In genomic region chr8:123720471-123721001, GRCm38 (mm10) we compare ENCODE assay signal across 8 mouse cellular contexts.
A peak's percentile ranks its signal among the peaks of the same experiment; 100 is the strongest.
DNase-seq lines count a peak whose midpoint lies in the region; ATAC-seq and TF ChIP-seq lines count a peak whose summit lies in the region.
"Had no signal": no experiment of that assay in that cellular context is flagged by ENCODE, and none has a peak within 500 bp of the region (broad histone marks: within the 10 kb centered on the region; RNA-seq: fewer than 3 reads in every experiment).

No protein-coding gene starts in this region.

- H3K4me1 ChIP-seq in lung, postnatal 0 days (ENCODE audit: insufficient read depth, low read depth, low read length) = peaks cover 6% of the 10 kb centered on the region; the same call in 1 of the 2 replicates
- H3K4me1 ChIP-seq in embryonic facial prominence, embryonic 12.5 days = peaks cover 14% of the 10 kb centered on the region; the same call in 1 of the 2 replicates
- H3K4me1 ChIP-seq in stomach, embryonic 15.5 days = peaks cover 22% of the 10 kb centered on the region
- H3K4me1 ChIP-seq in limb, embryonic 10.5 days = peaks cover 43% of the 10 kb centered on the region

- H3K4me2 ChIP-seq in lung, postnatal 0 days (replicated peaks; ENCODE audit: low read depth, low read length) = no peak overlapping the region
- H3K4me2 ChIP-seq in embryonic facial prominence, embryonic 12.5 days (replicated peaks) = peak overlapping the region; percentile 8; the same call in 1 of the 2 replicates
- H3K4me2 ChIP-seq in stomach, embryonic 15.5 days = peak overlapping the region; percentile 33; the same call in 1 of the 2 replicates

- no peak for TF ChIP-seq CTCF in lung, postnatal 0 days (IDR thresholded peaks at IDR 0.05)

- no peaks in the 10 kb centered on the region for H3K36me3 ChIP-seq in lung, postnatal 0 days (ENCODE audit: insufficient read depth, low read length)
- H3K36me3 ChIP-seq in embryonic facial prominence, embryonic 12.5 days = no peaks in the 10 kb centered on the region
- no peaks in the 10 kb centered on the region for H3K36me3 ChIP-seq in stomach, embryonic 15.5 days
- H3K36me3 ChIP-seq in limb, embryonic 10.5 days = no peaks in the 10 kb centered on the region

- 23% methylated on average over 12 of the region's 12 CpGs for WGBS in lung, postnatal 0 days
- WGBS in embryonic facial prominence, embryonic 12.5 days = 35% methylated on average over 12 of the region's 12 CpGs
- 16% methylated on average over 12 of the region's 12 CpGs for WGBS in stomach, embryonic 15.5 days
- 20% methylated on average over 12 of the region's 12 CpGs for whole genome bisulfite sequencing in limb, embryonic 10.5 days

- H3K27ac ChIP-seq in lung, postnatal 0 days (ENCODE audit: low read length) = 0 out of 2 replicates have a peak overlapping the region, but pooled peaks have one; percentile 12
- no peak overlapping the region for H3K27ac ChIP-seq in embryonic facial prominence, embryonic 12.5 days
- peak overlapping the region; percentile 69; the same call in 1 of the 2 replicates for H3K27ac ChIP-seq in stomach, embryonic 15.5 days
- no peak overlapping the region for H3K27ac ChIP-seq in limb, embryonic 10.5 days

- no peaks in the 10 kb centered on the region for H3K9me3 ChIP-seq in lung, postnatal 0 days (ENCODE audit: low read length)
- H3K9me3 ChIP-seq in embryonic facial prominence, embryonic 12.5 days = no peaks in the 10 kb centered on the region
- H3K9me3 ChIP-seq in stomach, embryonic 15.5 days = no peaks in the 10 kb centered on the region
- no peaks in the 10 kb centered on the region for H3K9me3 ChIP-seq in limb, embryonic 10.5 days (replicated peaks)
- H3K9me3 ChIP-seq: megakaryocyte, embryonic 14.5 days had no signal

- no peak for TF ChIP-seq EP300 in lung, postnatal 0 days (IDR thresholded peaks at IDR 0.05)

- H3K27me3 ChIP-seq in lung, postnatal 0 days (replicated peaks; ENCODE audit: insufficient read depth, low read length) = no peaks in the 10 kb centered on the region
- no peaks in the 10 kb centered on the region for H3K27me3 ChIP-seq in embryonic facial prominence, embryonic 12.5 days
- no peaks in the 10 kb centered on the region for H3K27me3 ChIP-seq in stomach, embryonic 15.5 days (replicated peaks)
- no peaks in the 10 kb centered on the region for H3K27me3 ChIP-seq in limb, embryonic 10.5 days (ENCODE audit: low read depth, poor library complexity, severe bottlenecking)

- ATAC-seq in lung, postnatal 0 days = no peak
- ATAC-seq in embryonic facial prominence, embryonic 12.5 days (ENCODE audit: insufficient number of reproducible peaks, insufficient read depth, low FRiP score, low TSS enrichment) = no peak
- peak; percentile 81 for ATAC-seq in stomach, embryonic 15.5 days (ENCODE audit: insufficient read depth, low FRiP score, low read depth)
- ATAC-seq in CD4-positive, CD25-positive, alpha-beta regulatory T cell, adult 4 months = no peak

- H3K9ac ChIP-seq in lung, postnatal 0 days (replicated peaks; ENCODE audit: low read depth) = no peak overlapping the region
- no peak overlapping the region for H3K9ac ChIP-seq in embryonic facial prominence, embryonic 12.5 days
- H3K9ac ChIP-seq in stomach, embryonic 15.5 days = no peak overlapping the region

- DNase-seq in lung, postnatal 0 days (ENCODE audit: low spot score) = peak; percentile 77
- DNase-seq in lung, postnatal 10 days = no peak
- DNase-seq in kidney, postnatal 14 days = peak; percentile 21
- DNase-seq in limb, embryonic 10.5 days (ENCODE audit: low spot score) = no peak

- no peak overlapping the region for H3K4me3 ChIP-seq in lung, postnatal 0 days (ENCODE audit: low read depth, low read length)
- H3K4me3 ChIP-seq in embryonic facial prominence, embryonic 12.5 days = no peak overlapping the region
- no peak overlapping the region for H3K4me3 ChIP-seq in stomach, embryonic 15.5 days (replicated peaks)
- H3K4me3 ChIP-seq in limb, embryonic 10.5 days = no peak overlapping the region
- H3K4me3 ChIP-seq: megakaryocyte, embryonic 14.5 days had no signal

Comparison
In these comparisons a context has a peak if more than half of its experiments do, and no peak if none do; other contexts are left out.
1. DNase-seq: peak in lung, postnatal 0 days (single experiment) and kidney, postnatal 14 days (single experiment); none in lung, postnatal 10 days (single experiment) and limb, embryonic 10.5 days (single experiment).
2. H3K27ac ChIP-seq: peak in lung, postnatal 0 days (single experiment) and stomach, embryonic 15.5 days (single experiment); none in embryonic facial prominence, embryonic 12.5 days (single experiment) and limb, embryonic 10.5 days (single experiment).